18 mouse cellular contexts compared by ENCODE assay signal in genomic region chr2:85046222-85046621, GRCm38 (mm10). TPM values are rescaled to one million over a fixed set of nuclear protein-coding genes. Genes with fewer than 3 reads are reported as not detected.
DNase-seq lines count a peak whose midpoint lies in the region; ATAC-seq and TF ChIP-seq lines count a peak whose summit lies in the region.
"Had no signal": no experiment of that assay in that cellular context is flagged by ENCODE, and none has a peak within 500 bp of the region (broad histone marks: within the 10 kb centered on the region; RNA-seq: fewer than 3 reads in every experiment).

No protein-coding gene starts in this region.

- no peak overlapping the region for H3ac ChIP-seq in myocyte (ENCODE audit: control insufficient read depth, insufficient read length)

- H3K79me2 ChIP-seq in myocyte (ENCODE audit: control insufficient read depth, insufficient read depth) = peaks cover 19% of the 10 kb centered on the region

- no peak overlapping the region for H3K4me2 ChIP-seq in embryonic facial prominence, embryonic 12.5 days (replicated peaks)
- H3K4me2 ChIP-seq in liver, embryonic 12.5 days = peak overlapping the region; percentile 97; the same call in 1 of the 2 replicates
- H3K4me2 ChIP-seq in liver, embryonic 11.5 days = no peak overlapping the region
- H3K4me2 ChIP-seq in myocyte (ENCODE audit: low read depth) = peak overlapping the region; percentile 64
- H3K4me2 ChIP-seq: forebrain, embryonic 15.5 days had no signal

- no peak for ATAC-seq in embryonic facial prominence, embryonic 12.5 days (ENCODE audit: insufficient number of reproducible peaks, insufficient read depth, low FRiP score, low TSS enrichment)
- ATAC-seq in liver, embryonic 12.5 days = no peak
- ATAC-seq in liver, embryonic 11.5 days (replicated peaks; ENCODE audit: low FRiP score) = no peak
- ATAC-seq: activated CD4-positive, CD25-positive, alpha-beta regulatory T cell, adult 4 months; forebrain, embryonic 15.5 days had no signal

- DNase-seq in embryonic facial prominence, embryonic 10.5 days (ENCODE audit: low spot score) = no peak
- DNase-seq in liver, embryonic 11.5 days (ENCODE audit: low spot score) = no peak
- peak; percentile 67 to 78 for DNase-seq in lung, adult 18-20 months
- no peak for DNase-seq in spleen, postnatal 14 days (ENCODE audit: low spot score in 2 of 2)
- DNase-seq in right cerebral cortex, postnatal 14 days = no peak
- DNase-seq: cerebellum, adult 9-10 months; embryo, embryonic 11 days; lung, embryonic 14.5 days had no signal

- peaks cover 29% of the 10 kb centered on the region for H3K4me1 ChIP-seq in embryonic facial prominence, embryonic 12.5 days
- peaks cover 46% of the 10 kb centered on the region for H3K4me1 ChIP-seq in embryonic facial prominence, embryonic 10.5 days
- peaks cover 43% of the 10 kb centered on the region for H3K4me1 ChIP-seq in liver, embryonic 12.5 days
- peaks cover 14% of the 10 kb centered on the region for H3K4me1 ChIP-seq in liver, embryonic 11.5 days (replicated peaks; ENCODE audit: control insufficient read depth, insufficient read depth, low read length)

- H3K27ac ChIP-seq in embryonic facial prominence, embryonic 12.5 days = peak overlapping the region; percentile 98; the same call in 1 of the 2 replicates
- H3K27ac ChIP-seq in embryonic facial prominence, embryonic 10.5 days (replicated peaks) = no peak overlapping the region
- no peak overlapping the region for H3K27ac ChIP-seq in liver, embryonic 12.5 days
- no peak overlapping the region for H3K27ac ChIP-seq in liver, embryonic 11.5 days (ENCODE audit: low read depth, low read length)
- H3K27ac ChIP-seq: forebrain, embryonic 15.5 days had no signal

- 77% methylated on average over 8 of the region's 8 CpGs for WGBS in embryonic facial prominence, embryonic 12.5 days
- WGBS in embryonic facial prominence, embryonic 10.5 days = 86% methylated on average over 8 of the region's 8 CpGs
- WGBS in liver, embryonic 12.5 days (ENCODE audit: insufficient replicate concordance) = 85% methylated on average over 8 of the region's 8 CpGs
- 93% methylated on average over 8 of the region's 8 CpGs for WGBS in liver, embryonic 11.5 days

- no peak overlapping the region for H3K4me3 ChIP-seq in embryonic facial prominence, embryonic 12.5 days
- no peak overlapping the region for H3K4me3 ChIP-seq in embryonic facial prominence, embryonic 10.5 days
- H3K4me3 ChIP-seq in liver, embryonic 12.5 days = no peak overlapping the region
- H3K4me3 ChIP-seq in liver, embryonic 11.5 days (ENCODE audit: low read depth, low read length) = no peak overlapping the region
- peak overlapping the region; percentile 77 for H3K4me3 ChIP-seq in myocyte
- H3K4me3 ChIP-seq: forebrain, embryonic 15.5 days had no signal

- TF ChIP-seq POLR2A in myocyte (IDR thresholded peaks at IDR 0.05; ENCODE audit: insufficient read length, low read depth) = no peak

- H3K9me3 ChIP-seq in embryonic facial prominence, embryonic 12.5 days = no peaks in the 10 kb centered on the region
- no peaks in the 10 kb centered on the region for H3K9me3 ChIP-seq in embryonic facial prominence, embryonic 10.5 days
- H3K9me3 ChIP-seq in liver, embryonic 12.5 days (replicated peaks) = no peaks in the 10 kb centered on the region
- H3K9me3 ChIP-seq in liver, embryonic 11.5 days (ENCODE audit: control insufficient read depth, low read length) = no peaks in the 10 kb centered on the region
- H3K9me3 ChIP-seq: forebrain, embryonic 15.5 days; kidney, embryonic 15.5 days had no signal

- H3K36me3 ChIP-seq in embryonic facial prominence, embryonic 12.5 days = peaks cover 55% of the 10 kb centered on the region
- peaks cover 60% of the 10 kb centered on the region for H3K36me3 ChIP-seq in embryonic facial prominence, embryonic 10.5 days (replicated peaks)
- H3K36me3 ChIP-seq in liver, embryonic 12.5 days = peaks cover 60% of the 10 kb centered on the region
- peaks cover 49% of the 10 kb centered on the region for H3K36me3 ChIP-seq in liver, embryonic 11.5 days (ENCODE audit: control insufficient read depth, insufficient read depth, low read length)
- peaks cover 37% of the 10 kb centered on the region for H3K36me3 ChIP-seq in myocyte (ENCODE audit: control insufficient read depth, insufficient read depth)

- 0 out of 2 replicates have a peak overlapping the region, but pooled peaks have one; percentile 32 for H3K9ac ChIP-seq in embryonic facial prominence, embryonic 12.5 days
- H3K9ac ChIP-seq in liver, embryonic 12.5 days = peak overlapping the region; percentile 17; the same call in 1 of the 2 replicates
- no peak overlapping the region for H3K9ac ChIP-seq in liver, embryonic 11.5 days (ENCODE audit: low read depth, low read length)
- H3K9ac ChIP-seq: kidney, embryonic 15.5 days had no signal

- H3K27me3 ChIP-seq in embryonic facial prominence, embryonic 12.5 days = no peaks in the 10 kb centered on the region
- no peaks in the 10 kb centered on the region for H3K27me3 ChIP-seq in embryonic facial prominence, embryonic 10.5 days (replicated peaks; ENCODE audit: low read depth, poor library complexity, severe bottlenecking)
- peaks cover 32% of the 10 kb centered on the region for H3K27me3 ChIP-seq in liver, embryonic 12.5 days (replicated peaks)
- H3K27me3 ChIP-seq in liver, embryonic 11.5 days (replicated peaks; ENCODE audit: control insufficient read depth, insufficient read depth, low read length) = no peaks in the 10 kb centered on the region
- no peaks in the 10 kb centered on the region for H3K27me3 ChIP-seq in myocyte (ENCODE audit: control insufficient read depth, insufficient read depth, insufficient read length)
- H3K27me3 ChIP-seq: forebrain, embryonic 15.5 days; kidney, embryonic 15.5 days had no signal

TF ChIP-seq in myocyte, 11 proteins besides CTCF, POLR2A, EP300 and RAD21:
- no peak for TF ChIP-seq MAX (IDR thresholded peaks at IDR 0.05; ENCODE audit: low read depth)
- no peak for TF ChIP-seq MYOG (IDR thresholded peaks at IDR 0.05; ENCODE audit: control insufficient read depth in 1 of 3, insufficient read depth in 1 of 3, insufficient read length in 2 of 3, low read depth in 2 of 3)
- no peak for TF ChIP-seq SRF (IDR thresholded peaks at IDR 0.05; ENCODE audit: control insufficient read depth, insufficient read length, low read depth)
- no peak for TF ChIP-seq TCF3 (IDR thresholded peaks at IDR 0.05; ENCODE audit: insufficient read length, low read depth)
- TF ChIP-seq E2F4 (IDR thresholded peaks at IDR 0.05; ENCODE audit: insufficient read depth) = no peak
- no peak for TF ChIP-seq REST (IDR thresholded peaks at IDR 0.05; ENCODE audit: insufficient read depth, insufficient read length)
- no peak for TF ChIP-seq CEBPB (IDR thresholded peaks at IDR 0.05; ENCODE audit: insufficient read depth, poor library complexity, severe bottlenecking)
- no peak for TF ChIP-seq USF1 (IDR thresholded peaks at IDR 0.05; ENCODE audit: low read depth)
- TF ChIP-seq TCF12 (IDR thresholded peaks at IDR 0.05; ENCODE audit: insufficient read depth, poor library complexity, severe bottlenecking) = no peak
- no peak for TF ChIP-seq POLR2AphosphoS2 (IDR thresholded peaks at IDR 0.05; ENCODE audit: insufficient read length, low read depth)
- no peak for TF ChIP-seq MYOD1 (IDR thresholded peaks at IDR 0.05; ENCODE audit: control insufficient read depth in 1 of 3, insufficient read length in 2 of 3, low read depth in 2 of 3)

RNA-seq across cellular contexts. Expression of gene Tnks1bp1, which starts 1.6 kb away (rescaled TPM):
- polyA plus RNA-seq in embryonic facial prominence, embryonic 12.5 days (2016; fragmentation: Nextera tagmentation; extraction: Ambion mirVana) = 45.3 and 59.2 TPM in 2 replicates
- 31.5 and 33.1 TPM in 2 replicates for polyA plus RNA-seq in embryonic facial prominence, embryonic 10.5 days (2016; fragmentation: Nextera tagmentation; extraction: Ambion mirVana)
- 7.9 and 8.7 TPM in 2 replicates for polyA plus RNA-seq in liver, embryonic 12.5 days (2016; fragmentation: Nextera tagmentation; extraction: Ambion mirVana)
- 3.4 and 3.7 TPM in 2 replicates for polyA plus RNA-seq in liver, embryonic 11.5 days (2014; fragmentation: Nextera tagmentation; extraction: Ambion mirVana)
- polyA plus RNA-seq in myocyte (2012; fragmentation: generic; extraction: Trizol) = 84.0 TPM

RNA-seq across cellular contexts. Expression of gene P2rx3, which starts 9.0 kb away (rescaled TPM):
- polyA plus RNA-seq in embryonic facial prominence, embryonic 12.5 days (2016; fragmentation: Nextera tagmentation; extraction: Ambion mirVana) = 15.0 and 20.6 TPM in 2 replicates
- 10.0 and 11.5 TPM in 2 replicates for polyA plus RNA-seq in embryonic facial prominence, embryonic 10.5 days (2016; fragmentation: Nextera tagmentation; extraction: Ambion mirVana)
- 0.30 and 0.61 TPM in 2 replicates for polyA plus RNA-seq in liver, embryonic 12.5 days (2016; fragmentation: Nextera tagmentation; extraction: Ambion mirVana)
- polyA plus RNA-seq in liver, embryonic 11.5 days (2014; fragmentation: Nextera tagmentation; extraction: Ambion mirVana) = 0.95 and 1.1 TPM in 2 replicates
- polyA plus RNA-seq in myocyte (2012; fragmentation: generic; extraction: Trizol) = 53.1 TPM
- polyA plus RNA-seq: heart, embryonic 14.5 days had no signal

RNA-seq across cellular contexts. Expression of gene Ssrp1, which starts 9.2 kb away (rescaled TPM):
- 310 and 311 TPM in 2 replicates for polyA plus RNA-seq in embryonic facial prominence, embryonic 12.5 days (2016; fragmentation: Nextera tagmentation; extraction: Ambion mirVana)
- polyA plus RNA-seq in embryonic facial prominence, embryonic 10.5 days (2016; fragmentation: Nextera tagmentation; extraction: Ambion mirVana) = 419 and 425 TPM in 2 replicates
- polyA plus RNA-seq in liver, embryonic 12.5 days (2016; fragmentation: Nextera tagmentation; extraction: Ambion mirVana) = 228 and 230 TPM in 2 replicates
- 338 and 381 TPM in 2 replicates for polyA plus RNA-seq in liver, embryonic 11.5 days (2014; fragmentation: Nextera tagmentation; extraction: Ambion mirVana)
- polyA plus RNA-seq in myocyte (2012; fragmentation: generic; extraction: Trizol) = 123 TPM

RNA-seq across cellular contexts. Expression of gene Prg3, which starts 58.2 kb away (rescaled TPM):
- not detected in 2 replicates for polyA plus RNA-seq in embryonic facial prominence, embryonic 12.5 days (2016; fragmentation: Nextera tagmentation; extraction: Ambion mirVana)
- polyA plus RNA-seq in embryonic facial prominence, embryonic 10.5 days (2016; fragmentation: Nextera tagmentation; extraction: Ambion mirVana) = not detected in 2 replicates
- 3.1 and 7.1 TPM in 2 replicates for polyA plus RNA-seq in liver, embryonic 12.5 days (2016; fragmentation: Nextera tagmentation; extraction: Ambion mirVana)
- 10.2 and 16.7 TPM in 2 replicates for polyA plus RNA-seq in liver, embryonic 11.5 days (2014; fragmentation: Nextera tagmentation; extraction: Ambion mirVana)
- polyA plus RNA-seq in myocyte (2012; fragmentation: generic; extraction: Trizol) = not detected
- polyA plus RNA-seq: activated CD4-positive, CD25-positive, alpha-beta regulatory T cell, adult 4 months; forebrain, embryonic 15.5 days; heart, embryonic 14.5 days; intestine, embryonic 14.5 days; kidney, embryonic 15.5 days; limb, embryonic 11.5 days; lung, embryonic 14.5 days; neural tube, embryonic 14.5 days had no signal

Comparison
In these comparisons a context has a peak if more than half of its experiments do, and no peak if none do; other contexts are left out.
1. H3K4me2 ChIP-seq: peak in liver, embryonic 12.5 days (single experiment) and myocyte (single experiment); none in embryonic facial prominence, embryonic 12.5 days (single experiment) and liver, embryonic 11.5 days (single experiment).
2. DNase-seq: peak in lung, adult 18-20 months (2 of 2); none in embryonic facial prominence, embryonic 10.5 days (single experiment), liver, embryonic 11.5 days (single experiment), spleen, postnatal 14 days (0 of 2) and right cerebral cortex, postnatal 14 days (single experiment).